Mouse (Mus musculus) myocyte (in vitro differentiated cells): ENCODE data around the gene Fars2. TPM values are rescaled to one million over a fixed set of nuclear protein-coding genes. Genes with fewer than 3 reads are reported as not detected.

ENCODE experiments used
- H3K27me3 ChIP-seq: one replicate; pipeline ENCODE4 v1.6.1; 2011; ENCODE audit not compliant: control insufficient read depth, insufficient read depth, insufficient read length
- H3K36me3 ChIP-seq: one replicate; pipeline ENCODE4 v1.6.1; 2011; ENCODE audit not compliant: control insufficient read depth, insufficient read depth
- H3K4me2 ChIP-seq: one replicate; pipeline ENCODE4 v1.6.1; 2011; ENCODE audit warnings: low read depth, control low read depth
- H3K4me3 ChIP-seq: one replicate; pipeline ENCODE4 v1.5.1; 2011; ENCODE audit warnings: mild to moderate bottlenecking, control low read depth, moderate library complexity
- H3K79me2 ChIP-seq: one replicate; pipeline ENCODE4 v1.6.1; 2011; ENCODE audit not compliant: control insufficient read depth, insufficient read depth
- H3ac ChIP-seq: one replicate; pipeline ENCODE4 v1.6.1; 2011; ENCODE audit not compliant: control insufficient read depth, insufficient read length
- CEBPB ChIP-seq: IDR thresholded peaks from 2 replicates; pipeline ENCODE4 v1.6.1; 2011; ENCODE audit warnings: mild to moderate bottlenecking, moderate library complexity; ENCODE audit not compliant: poor library complexity, insufficient read depth, severe bottlenecking
- E2F4 ChIP-seq: IDR thresholded peaks from one replicate; pipeline ENCODE4 v1.6.1; 2011; ENCODE audit warnings: mild to moderate bottlenecking, control low read depth, moderate library complexity; ENCODE audit not compliant: insufficient read depth
- MAX ChIP-seq: IDR thresholded peaks from one replicate; pipeline ENCODE4 v1.6.1; 2011; ENCODE audit warnings: low read depth, mild to moderate bottlenecking, control low read depth
- MYOD1 ChIP-seq, 3 experiments: IDR thresholded peaks; one replicate each; pipeline ENCODE4 v1.6.1; 2011; ENCODE audit warnings: control low read depth in 2 of 3, low read depth in 2 of 3, mild to moderate bottlenecking in 2 of 3, moderate library complexity in 1 of 3; ENCODE audit not compliant: insufficient read length in 2 of 3, control insufficient read depth in 1 of 3
- MYOG ChIP-seq, 3 experiments: IDR thresholded peaks; one replicate each; pipeline ENCODE4 v1.6.1; 2011; ENCODE audit warnings: control low read depth in 2 of 3, low read depth in 2 of 3, mild to moderate bottlenecking in 2 of 3; ENCODE audit not compliant: insufficient read length in 2 of 3, control insufficient read depth in 1 of 3, insufficient read depth in 1 of 3
- POLR2A ChIP-seq: IDR thresholded peaks from one replicate; pipeline ENCODE4 v1.6.1; 2011; ENCODE audit warnings: low read depth, mild to moderate bottlenecking, control low read depth, moderate library complexity; ENCODE audit not compliant: insufficient read length
- POLR2AphosphoS2 ChIP-seq: IDR thresholded peaks from one replicate; pipeline ENCODE4 v1.6.1; 2011; ENCODE audit warnings: low read depth, control low read depth; ENCODE audit not compliant: insufficient read length
- REST ChIP-seq: IDR thresholded peaks from one replicate; pipeline ENCODE4 v1.6.1; 2011; ENCODE audit warnings: mild to moderate bottlenecking, control low read depth, moderate library complexity; ENCODE audit not compliant: insufficient read depth, insufficient read length
- SRF ChIP-seq: IDR thresholded peaks from one replicate; pipeline ENCODE4 v1.6.1; 2011; ENCODE audit warnings: low read depth; ENCODE audit not compliant: control insufficient read depth, insufficient read length
- TCF12 ChIP-seq: IDR thresholded peaks from one replicate; pipeline ENCODE4 v1.6.1; 2011; ENCODE audit warnings: mild to moderate bottlenecking, control low read depth; ENCODE audit not compliant: poor library complexity, insufficient read depth, severe bottlenecking
- TCF3 ChIP-seq: IDR thresholded peaks from one replicate; pipeline ENCODE4 v1.6.1; 2011; ENCODE audit warnings: low read depth, control low read depth; ENCODE audit not compliant: insufficient read length
- USF1 ChIP-seq: IDR thresholded peaks from one replicate; pipeline ENCODE4 v1.6.1; 2011; ENCODE audit warnings: low read depth, mild to moderate bottlenecking, control low read depth, moderate library complexity
- polyA plus RNA-seq: library from polyadenylated mRNA; unstranded; fragments of >200 nt; fragmentation: generic; extraction: Trizol; gene quantifications from one replicate; pipeline ENCODE4 v1.2.1, GENCODE M21; 2012; ENCODE audit warnings: missing spikeins

Fars2 gene
- polyA plus RNA-seq, 1 experiment, result 53.6 TPM

GRCm38 (mm10) chr13:36096684-36097383 is 20.4 kb upstream of the Fars2 start:
- Histone ChIP-seq H3K36me3 (no peaks in the 10 kb centered on the region), H3K27me3 (no peaks in the 10 kb centered on the region), H3K79me2 (no peaks in the 10 kb centered on the region), H3K4me3 (no peak overlapping the region), H3K4me2 (no peak overlapping the region), H3ac (no peak overlapping the region)
- TF ChIP-seq REST (no peak), POLR2A (no peak), POLR2AphosphoS2 (no peak), CEBPB (no peak), TCF3 (no peak), MAX (no peak), E2F4 (no peak), MYOG (IDR thresholded peaks at IDR 0.05; ENCODE audit: control insufficient read depth in 1 of 3, insufficient read depth in 1 of 3, insufficient read length in 2 of 3, low read depth in 2 of 3) (no peak), TCF12 (no peak), MYOD1 (IDR thresholded peaks at IDR 0.05; ENCODE audit: control insufficient read depth in 1 of 3, insufficient read length in 2 of 3, low read depth in 2 of 3) (no peak), SRF (no peak)

DNA sequence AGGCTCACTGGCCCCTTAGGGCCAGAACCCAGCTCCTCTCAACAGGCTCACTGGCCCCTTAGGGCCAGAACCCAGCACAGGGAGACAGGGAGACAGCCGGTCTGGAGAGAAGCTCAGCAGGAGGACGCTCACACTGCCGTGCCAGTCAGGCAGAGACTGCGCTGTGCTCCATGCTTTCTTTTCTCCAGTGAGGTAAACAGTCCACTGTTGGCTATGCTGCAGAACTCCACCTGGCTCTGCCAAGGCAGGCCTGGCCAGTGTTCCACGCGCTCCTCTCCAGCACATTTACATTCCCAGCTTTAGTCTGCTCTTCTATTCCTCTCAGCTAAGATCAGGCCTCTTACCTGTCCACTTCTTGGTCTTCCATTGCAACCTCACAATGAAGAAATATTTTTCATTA is 11.6 kb upstream of the Fars2 start:
- Histone ChIP-seq H3K27me3 (no peaks in the 10 kb centered on the region), H3K36me3 (no peaks in the 10 kb centered on the region), H3K4me2 (no peak overlapping the region), H3K4me3 (no peak overlapping the region), H3K79me2 (no peaks in the 10 kb centered on the region), H3ac (no peak overlapping the region)
- no peak for TF ChIP-seq TCF3
- no peak for TF ChIP-seq MAX
- TF ChIP-seq SRF, result no peak
- no peak for TF ChIP-seq E2F4
- TF ChIP-seq CEBPB, result no peak
- no peak for TF ChIP-seq POLR2A
- no peak for TF ChIP-seq MYOG (IDR thresholded peaks at IDR 0.05; ENCODE audit: control insufficient read depth in 1 of 3, insufficient read depth in 1 of 3, insufficient read length in 2 of 3, low read depth in 2 of 3)

DNA sequence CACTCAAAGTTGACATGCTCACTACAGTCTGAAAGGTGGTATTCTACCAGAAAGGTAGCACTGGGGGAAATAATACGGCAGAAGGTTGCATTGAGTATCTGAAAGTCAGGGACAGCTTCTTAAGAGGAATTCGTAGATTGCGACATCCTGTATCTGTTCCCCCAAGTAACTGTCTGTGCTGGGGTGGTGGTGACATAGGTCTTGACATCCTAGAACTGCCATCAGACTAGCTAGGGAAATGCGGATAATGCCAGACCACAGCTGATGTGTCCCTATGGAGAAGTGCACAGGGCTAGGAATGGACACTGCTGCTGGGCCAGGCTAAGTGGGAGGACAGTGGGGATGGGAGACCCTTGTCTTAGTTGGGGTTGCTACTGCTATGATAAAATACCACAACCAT is 8.7 kb upstream of the Fars2 start:
- Histone ChIP-seq H3K4me3 (no peak overlapping the region), H3K79me2 (no peaks in the 10 kb centered on the region), H3K4me2 (no peak overlapping the region), H3K27me3 (no peaks in the 10 kb centered on the region), H3ac (no peak overlapping the region), H3K36me3 (no peaks in the 10 kb centered on the region)
- TF ChIP-seq POLR2AphosphoS2, result no peak

- Histone ChIP-seq H3K4me2 (no peak overlapping the region), H3K36me3 (no peaks in the 10 kb centered on the region), H3K79me2 (no peaks in the 10 kb centered on the region), H3K27me3 (no peaks in the 10 kb centered on the region), H3ac (no peak overlapping the region), H3K4me3 (no peak overlapping the region)
- no peak for TF ChIP-seq MYOG (IDR thresholded peaks at IDR 0.05; ENCODE audit: control insufficient read depth in 1 of 3, insufficient read depth in 1 of 3, insufficient read length in 2 of 3, low read depth in 2 of 3)
- TF ChIP-seq POLR2A, result no peak
- TF ChIP-seq TCF3, result no peak
Observed at GRCm38 (mm10) chr13:36111331-36111730, 5.9 kb upstream of the Fars2 start.

GRCm38 (mm10) chr13:36113181-36113580 is 4.0 kb upstream of the Fars2 start:
- no peaks in the 10 kb centered on the region for H3K27me3 ChIP-seq
- H3ac ChIP-seq, result no peak overlapping the region
- no peak for TF ChIP-seq POLR2AphosphoS2
- TF ChIP-seq SRF, result no peak
- no peak for TF ChIP-seq POLR2A
- TF ChIP-seq USF1, result no peak
- no peak for TF ChIP-seq MAX
- no peak for TF ChIP-seq MYOG (IDR thresholded peaks at IDR 0.05; ENCODE audit: control insufficient read depth in 1 of 3, insufficient read depth in 1 of 3, insufficient read length in 2 of 3, low read depth in 2 of 3)
- TF ChIP-seq TCF3, result no peak
- no peak for TF ChIP-seq REST
- TF ChIP-seq E2F4, result no peak
- TF ChIP-seq TCF12, result no peak
- TF ChIP-seq CEBPB, result no peak
- no peak for TF ChIP-seq MYOD1 (IDR thresholded peaks at IDR 0.05; ENCODE audit: control insufficient read depth in 1 of 3, insufficient read length in 2 of 3, low read depth in 2 of 3)
- no peaks in the 10 kb centered on the region for H3K79me2 ChIP-seq
- no peak overlapping the region for H3K4me3 ChIP-seq
- H3K36me3 ChIP-seq, result no peaks in the 10 kb centered on the region
- no peak overlapping the region for H3K4me2 ChIP-seq
